Mouse (Mus musculus): Measurements from ENCODE around the gene Rhox12. TPM values are rescaled to one million over a fixed set of nuclear protein-coding genes. Genes with fewer than 3 reads are reported as not detected.

The Rhox12 gene
- not detected in 2 replicates for polyA plus RNA-seq (2016; fragmentation: Nextera tagmentation; extraction: Ambion mirVana)

DNA sequence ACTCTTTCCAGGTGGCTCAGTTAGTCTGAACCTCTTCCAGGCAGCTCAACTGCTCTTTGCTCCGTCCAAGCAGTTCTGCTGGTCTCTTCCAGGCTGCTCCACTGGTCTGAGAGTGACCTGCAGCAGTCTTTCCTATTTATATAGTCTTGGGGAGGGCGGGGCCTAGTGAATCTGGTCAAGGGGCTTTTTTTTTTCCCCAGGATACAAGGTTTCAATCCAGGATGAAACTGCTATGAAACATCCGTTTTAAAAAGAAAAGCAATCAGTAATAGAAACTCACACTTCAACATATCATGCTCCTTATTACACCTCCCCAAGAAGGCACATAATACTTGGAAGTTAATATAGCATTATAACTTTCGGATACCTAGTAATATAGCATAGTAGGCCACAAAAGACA, at the start of gene Rhox12:
Rhox12 (minus strand) TSS at position 101 of the 400 bp plus-strand sequence.
- no peaks in the 10 kb centered on the region for H3K27me3 ChIP-seq (replicated peaks)
- H3K4me3 ChIP-seq: no peak within 1 kb of the TSS
- H3K4me1 ChIP-seq: no peaks in the 10 kb centered on the region
- H3K27ac ChIP-seq: no peak within 1 kb of the TSS
- no peak within 1 kb of the TSS for H3K4me2 ChIP-seq
- H3K9me3 ChIP-seq (replicated peaks): no peaks in the 10 kb centered on the region
- H3K9ac ChIP-seq: no peak within 1 kb of the TSS
- ATAC-seq: no peak
- WGBS (ENCODE audit: insufficient replicate concordance): 50% methylated on average over 4 of the region's 4 CpGs
- H3K36me3 ChIP-seq: no peaks in the 10 kb centered on the region

- ATAC-seq: no peak
Observed at GRCm38 (mm10) chrX:38159097-38159496, 48.4 kb upstream of the Rhox12 start.

GRCm38 (mm10) chrX:38121478-38121877, 10.8 kb upstream of the Rhox12 start:
- Histone ChIP-seq H3K27me3 (replicated peaks) (no peaks in the 10 kb centered on the region), H3K9ac (no peak overlapping the region), H3K9me3 (replicated peaks) (peaks cover 4% of the 10 kb centered on the region; the same call in 1 of the 2 replicates), H3K4me3 (no peak overlapping the region), H3K27ac (no peak overlapping the region), H3K36me3 (no peaks in the 10 kb centered on the region), H3K4me1 (no peaks in the 10 kb centered on the region), H3K4me2 (no peak overlapping the region)
- no peak for ATAC-seq
- 71% methylated on average over 33 of the region's 34 CpGs for WGBS (ENCODE audit: insufficient replicate concordance)

More at GRCm38 (mm10) chrX:38159097-38159496, 48.4 kb upstream of the Rhox12 start:
- no peaks in the 10 kb centered on the region for H3K36me3 ChIP-seq
- WGBS (ENCODE audit: insufficient replicate concordance): 48% methylated on average over 1 of the region's 1 CpGs
- no peak overlapping the region for H3K27ac ChIP-seq
- no peaks in the 10 kb centered on the region for H3K9me3 ChIP-seq (replicated peaks)
- H3K4me1 ChIP-seq: no peaks in the 10 kb centered on the region
- H3K4me2 ChIP-seq: no peak overlapping the region
- no peak overlapping the region for H3K4me3 ChIP-seq
- no peak overlapping the region for H3K9ac ChIP-seq
- H3K27me3 ChIP-seq (replicated peaks): no peaks in the 10 kb centered on the region

GRCm38 (mm10) chrX:38120982-38121381, 10.3 kb upstream of the Rhox12 start, which contains the start of gene Rhox13:
Gene Rhox13 (plus strand): TSS chrX:38121219.
- WGBS (ENCODE audit: insufficient replicate concordance): 85% methylated on average over 20 of the region's 20 CpGs
- Histone ChIP-seq H3K36me3 (no peaks in the 10 kb centered on the region), H3K9me3 (replicated peaks) (peaks cover 4% of the 10 kb centered on the region; the same call in 1 of the 2 replicates), H3K4me3 (no peak within 1 kb of the TSS), H3K4me1 (no peaks in the 10 kb centered on the region), H3K4me2 (no peak within 1 kb of the TSS), H3K27me3 (replicated peaks) (no peaks in the 10 kb centered on the region), H3K9ac (no peak within 1 kb of the TSS), H3K27ac (no peak within 1 kb of the TSS)
- ATAC-seq: no peak

GRCm38 (mm10) chrX:38085041-38085440, 25.7 kb downstream of the Rhox12 start, which contains the start of gene Rhox11:
Gene Rhox11 (minus strand): TSS chrX:38085141.
- Histone ChIP-seq H3K4me3 (no peak within 1 kb of the TSS), H3K27ac (no peak within 1 kb of the TSS), H3K36me3 (no peaks in the 10 kb centered on the region), H3K9me3 (replicated peaks) (no peaks in the 10 kb centered on the region), H3K27me3 (replicated peaks) (no peaks in the 10 kb centered on the region), H3K9ac (no peak within 1 kb of the TSS), H3K4me1 (no peaks in the 10 kb centered on the region), H3K4me2 (no peak within 1 kb of the TSS)
- no peak for ATAC-seq
- WGBS (ENCODE audit: insufficient replicate concordance): 68% methylated on average over 9 of the region's 9 CpGs

- no peak overlapping the region for H3K27ac ChIP-seq
- ATAC-seq: no peak
- H3K36me3 ChIP-seq: no peaks in the 10 kb centered on the region
- no peaks in the 10 kb centered on the region for H3K4me1 ChIP-seq
- 10% methylated on average over 12 of the region's 12 CpGs for WGBS (ENCODE audit: insufficient replicate concordance)
- H3K9ac ChIP-seq: no peak overlapping the region
- H3K4me2 ChIP-seq: no peak overlapping the region
- H3K4me3 ChIP-seq: no peak overlapping the region
- no peaks in the 10 kb centered on the region for H3K27me3 ChIP-seq (replicated peaks)
- H3K9me3 ChIP-seq (replicated peaks): no peaks in the 10 kb centered on the region
Observed at GRCm38 (mm10) chrX:38084226-38084625, 26.5 kb downstream of the Rhox12 start.

GRCm38 (mm10) chrX:38066175-38066574, 44.5 kb downstream of the Rhox12 start, which contains the start of gene Rhox10:
Gene Rhox10 (plus strand): TSS chrX:38066475.
- ATAC-seq: no peak
- Histone ChIP-seq H3K9ac (no peak within 1 kb of the TSS), H3K9me3 (replicated peaks) (no peaks in the 10 kb centered on the region), H3K4me2 (no peak within 1 kb of the TSS), H3K27me3 (replicated peaks) (no peaks in the 10 kb centered on the region), H3K4me1 (no peaks in the 10 kb centered on the region), H3K36me3 (no peaks in the 10 kb centered on the region), H3K27ac (no peak within 1 kb of the TSS), H3K4me3 (no peak within 1 kb of the TSS)
- 77% methylated on average over 11 of the region's 11 CpGs for WGBS (ENCODE audit: insufficient replicate concordance)

DNA sequence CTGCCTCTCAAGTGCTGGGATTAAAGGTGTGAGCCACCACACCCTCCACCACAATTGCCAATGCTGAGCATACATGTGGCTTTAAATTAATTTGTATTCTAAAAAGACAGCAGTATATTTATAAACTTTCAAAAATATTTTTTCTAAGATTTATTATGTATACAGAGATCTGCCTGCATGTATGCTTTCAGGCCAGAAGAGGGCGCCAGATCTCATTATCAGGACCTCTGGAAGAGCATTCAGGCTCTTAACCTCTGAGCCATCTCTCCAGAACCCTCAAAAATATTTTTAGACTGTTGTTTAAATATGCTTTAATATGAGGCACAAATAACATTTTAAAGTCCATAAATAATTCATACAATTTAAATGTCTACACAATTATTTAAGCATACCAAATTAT, 49.2 kb downstream of the Rhox12 start:
- ATAC-seq: no peak
- no peak overlapping the region for H3K4me3 ChIP-seq
- H3K4me2 ChIP-seq: no peak overlapping the region
- H3K9me3 ChIP-seq (replicated peaks): no peaks in the 10 kb centered on the region
- H3K27me3 ChIP-seq (replicated peaks): no peaks in the 10 kb centered on the region
- 0% methylated on average over 1 of the region's 1 CpGs for WGBS (ENCODE audit: insufficient replicate concordance)
- no peaks in the 10 kb centered on the region for H3K36me3 ChIP-seq
- no peak overlapping the region for H3K27ac ChIP-seq
- no peaks in the 10 kb centered on the region for H3K4me1 ChIP-seq
- no peak overlapping the region for H3K9ac ChIP-seq

Other genes with a start within 250 kb of the Rhox12 start
- not detected in 2 replicates for gene Rhox8, start 232.0 kb downstream of the Rhox12 start, polyA plus RNA-seq (2016; fragmentation: Nextera tagmentation; extraction: Ambion mirVana)
- gene Rhox7b, start 213.7 kb downstream of the Rhox12 start, polyA plus RNA-seq (2016; fragmentation: Nextera tagmentation; extraction: Ambion mirVana): not detected in 2 replicates
- gene Rhox9, start 209.1 kb downstream of the Rhox12 start, polyA plus RNA-seq (2016; fragmentation: Nextera tagmentation; extraction: Ambion mirVana): not detected in 2 replicates
- not detected in 2 replicates for gene Btg1-ps1, start 92.1 kb downstream of the Rhox12 start, polyA plus RNA-seq (2016; fragmentation: Nextera tagmentation; extraction: Ambion mirVana)
- gene Btg1-ps2, start 67.8 kb downstream of the Rhox12 start, polyA plus RNA-seq (2016; fragmentation: Nextera tagmentation; extraction: Ambion mirVana): not detected in 2 replicates
- gene Rhox10, start 44.4 kb downstream of the Rhox12 start, polyA plus RNA-seq (2016; fragmentation: Nextera tagmentation; extraction: Ambion mirVana): not detected in 2 replicates
- gene Rhox11, start 25.8 kb downstream of the Rhox12 start, polyA plus RNA-seq (2016; fragmentation: Nextera tagmentation; extraction: Ambion mirVana): not detected in 2 replicates
- not detected in 2 replicates for gene Rhox13, start 10.3 kb upstream of the Rhox12 start, polyA plus RNA-seq (2016; fragmentation: Nextera tagmentation; extraction: Ambion mirVana)
- gene Zbtb33, start 78.9 kb upstream of the Rhox12 start, polyA plus RNA-seq (2016; fragmentation: Nextera tagmentation; extraction: Ambion mirVana): 1.7 and 2.2 TPM in 2 replicates
- 4.3 and 4.9 TPM in 2 replicates for gene Tmem255a, start 141.5 kb upstream of the Rhox12 start, polyA plus RNA-seq (2016; fragmentation: Nextera tagmentation; extraction: Ambion mirVana)
- gene Atp1b4, start 205.3 kb upstream of the Rhox12 start, polyA plus RNA-seq (2016; fragmentation: Nextera tagmentation; extraction: Ambion mirVana): not detected in 2 replicates

Data from liver, embryonic 12.5 days (tissue).